Mouse (Mus musculus) thymus, adult 2 months (tissue): ENCODE data around the gene Ankrd44. TPM values are rescaled to one million over a fixed set of nuclear protein-coding genes. Genes with fewer than 3 reads are reported as not detected.

Source experiments
- DNase-seq: peaks from one replicate; pipeline ENCODE4 v3.0.0; 2021
- H3K27ac ChIP-seq: fragments of 200-500 bp; 2 replicates; pipeline ENCODE4 v1.5.1; 2012; ENCODE audit warnings: low read length, control low read depth; ENCODE audit not compliant: control insufficient read depth, insufficient read depth
- H3K27me3 ChIP-seq: fragments of 200-500 bp; 2 replicates; pipeline ENCODE4 v1.6.1; 2012; ENCODE audit warnings: mild to moderate bottlenecking, low read length, moderate library complexity, mixed read lengths; ENCODE audit not compliant: control insufficient read depth, insufficient read depth
- H3K36me3 ChIP-seq: fragments of 200-500 bp; 2 replicates; pipeline ENCODE4 v1.6.1; 2012; ENCODE audit warnings: mild to moderate bottlenecking, low read length, moderate library complexity; ENCODE audit not compliant: control insufficient read depth, insufficient read depth
- H3K4me1 ChIP-seq: fragments of 200-500 bp; replicated peaks from 2 replicates; pipeline ENCODE4 v1.6.1; 2012; ENCODE audit warnings: low read length; ENCODE audit not compliant: control insufficient read depth, insufficient read depth
- H3K4me3 ChIP-seq: fragments of 200-500 bp; 2 replicates; pipeline ENCODE4 v1.5.1; 2012; ENCODE audit warnings: mild to moderate bottlenecking, low read length, control low read depth, moderate library complexity; ENCODE audit not compliant: control insufficient read depth, insufficient read depth
- CTCF ChIP-seq: fragments of 200-500 bp; IDR thresholded peaks from 2 replicates; pipeline ENCODE4 v1.5.1; 2012; ENCODE audit warnings: mild to moderate bottlenecking, control low read depth, low read length, moderate library complexity, borderline replicate concordance; ENCODE audit not compliant: control insufficient read depth, poor library complexity, insufficient read depth; ENCODE audit errors: extremely low read depth
- POLR2A ChIP-seq: fragments of 200-500 bp; IDR thresholded peaks from 2 replicates; pipeline ENCODE4 v1.6.1; 2012; ENCODE audit warnings: mild to moderate bottlenecking, low read length, control low read depth, moderate library complexity; ENCODE audit not compliant: control insufficient read depth, poor library complexity, insufficient read depth; ENCODE audit errors: extremely low read depth
- WGBS: fragments of 180-500 bp; shearing (Covaris S2); methylation state at CpG from one replicate; pipeline ENCODE4 v1.1.7; 2018; 5-methylcytosine and 5-hydroxymethylcytosine counted together
- polyA plus RNA-seq: library from polyadenylated mRNA; depleted of rRNA; stranded (reverse); fragments of >200 nt; gene quantifications from 2 replicates; pipeline ENCODE4 v1.2.3, GENCODE M21; 2012

Ankrd44 gene
- polyA plus RNA-seq, 1 experiment = 92.9 TPM

DNA sequence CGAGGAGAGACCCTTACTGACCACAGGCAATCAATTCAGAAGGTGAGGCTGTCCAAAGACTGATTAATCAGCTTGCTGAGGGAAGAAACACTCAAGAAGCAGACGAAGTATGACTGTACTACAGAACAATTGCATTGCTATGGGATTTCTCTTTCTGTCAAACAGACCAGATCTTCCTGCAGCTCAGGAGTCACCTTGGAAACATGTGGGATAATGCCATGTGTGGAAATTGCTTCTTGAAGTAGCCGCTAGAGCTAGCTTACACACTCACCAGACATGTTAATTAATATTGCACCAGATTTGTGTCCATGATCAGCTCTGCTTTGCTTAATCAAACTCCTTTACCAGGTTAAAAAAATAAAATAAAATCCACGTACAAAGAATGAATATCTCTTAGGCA is 137.8 kb downstream of the Ankrd44 start:
- no peak for DNase-seq
- Histone ChIP-seq H3K27ac (no peak overlapping the region), H3K27me3 (no peaks in the 10 kb centered on the region), H3K4me1 (no peaks in the 10 kb centered on the region), H3K36me3 (peaks cover 4% of the 10 kb centered on the region), H3K4me3 (no peak overlapping the region)
- TF ChIP-seq CTCF (no peak), POLR2A (no peak)
- WGBS = 98% methylated on average over 4 of the region's 4 CpGs

DNA sequence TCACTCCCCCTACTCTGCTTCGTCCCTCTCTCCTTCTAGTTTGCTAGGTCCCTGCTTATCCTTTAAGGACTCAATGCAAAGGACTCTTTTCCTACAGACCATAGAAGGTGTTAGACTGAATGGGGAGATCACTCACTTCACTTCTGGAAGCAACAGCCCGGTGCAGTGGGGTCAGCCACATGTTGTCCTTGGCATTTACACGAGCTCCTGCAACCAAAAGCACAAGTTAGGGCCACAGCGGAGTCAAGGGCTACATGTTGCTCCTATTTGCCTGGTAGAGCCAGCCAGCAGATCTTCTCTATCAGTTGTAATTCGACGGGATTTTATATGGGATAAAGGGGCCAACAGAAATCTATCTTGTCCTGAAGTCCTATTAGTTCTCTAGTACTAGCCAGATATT is 148.0 kb downstream of the Ankrd44 start:
- H3K4me3 ChIP-seq = no peak overlapping the region
- DNase-seq = no peak
- WGBS = 97% methylated on average over 6 of the region's 6 CpGs
- TF ChIP-seq POLR2A = no peak
- TF ChIP-seq CTCF = no peak
- H3K27ac ChIP-seq = no peak overlapping the region
- no peaks in the 10 kb centered on the region for H3K4me1 ChIP-seq
- H3K27me3 ChIP-seq = no peaks in the 10 kb centered on the region
- no peaks in the 10 kb centered on the region for H3K36me3 ChIP-seq

- DNase-seq = no peak
- TF ChIP-seq CTCF (no peak), POLR2A (no peak)
- H3K27me3 ChIP-seq = no peaks in the 10 kb centered on the region
- 90% methylated on average over 6 of the region's 6 CpGs for WGBS
- H3K4me3 ChIP-seq = no peak overlapping the region
- no peaks in the 10 kb centered on the region for H3K36me3 ChIP-seq
- no peaks in the 10 kb centered on the region for H3K4me1 ChIP-seq
- no peak overlapping the region for H3K27ac ChIP-seq
Measured at GRCm38 (mm10) chr1:54777104-54777503, 149.1 kb downstream of the Ankrd44 start.

DNA sequence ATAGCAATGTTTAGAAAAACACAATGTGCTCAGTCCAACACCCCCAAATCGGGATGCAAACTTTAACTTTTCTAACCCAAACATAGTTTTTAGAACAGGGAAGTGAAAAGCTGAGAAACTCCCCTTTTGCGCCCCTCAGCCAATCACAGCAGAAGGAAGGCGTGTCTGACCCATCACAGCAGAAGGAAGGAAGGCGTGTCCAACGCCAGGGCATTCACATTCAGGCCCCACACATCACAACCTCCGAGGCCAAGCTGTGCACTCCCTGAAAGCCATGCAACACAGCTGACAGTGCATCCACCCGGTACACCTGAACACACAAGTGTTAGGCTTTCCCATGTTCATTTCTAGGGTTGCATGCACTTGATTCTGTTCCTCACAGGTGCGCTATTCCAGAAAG is 150.1 kb downstream of the Ankrd44 start:
- Histone ChIP-seq H3K4me1 (no peaks in the 10 kb centered on the region), H3K27ac (no peak overlapping the region), H3K36me3 (no peaks in the 10 kb centered on the region), H3K4me3 (no peak overlapping the region), H3K27me3 (no peaks in the 10 kb centered on the region)
- WGBS = 89% methylated on average over 8 of the region's 8 CpGs
- no peak for DNase-seq
- no peak for TF ChIP-seq CTCF
- TF ChIP-seq POLR2A = no peak

DNA sequence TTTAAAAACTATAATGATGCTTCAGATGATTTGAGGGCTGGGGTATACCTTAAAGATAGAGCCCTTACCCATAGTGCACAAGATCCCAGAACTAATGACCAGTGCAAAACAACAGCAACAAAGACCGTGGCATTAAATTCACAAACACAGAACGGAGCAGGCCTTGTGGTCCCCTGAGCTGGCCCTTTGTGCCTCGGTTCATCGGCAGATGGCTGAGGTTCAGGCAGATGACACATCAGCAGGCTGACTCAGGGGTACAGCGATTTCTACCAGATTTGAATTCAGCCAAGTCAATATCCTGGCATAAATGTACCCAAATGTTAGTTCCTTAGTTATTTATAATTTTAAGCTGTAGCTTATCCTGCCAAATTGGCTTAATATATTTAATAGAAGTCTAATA is 153.3 kb downstream of the Ankrd44 start:
- no peaks in the 10 kb centered on the region for H3K36me3 ChIP-seq
- no peaks in the 10 kb centered on the region for H3K4me1 ChIP-seq
- 94% methylated on average over 5 of the region's 5 CpGs for WGBS
- H3K4me3 ChIP-seq = no peak overlapping the region
- TF ChIP-seq POLR2A (no peak), CTCF (no peak)
- no peak for DNase-seq
- no peaks in the 10 kb centered on the region for H3K27me3 ChIP-seq
- H3K27ac ChIP-seq = no peak overlapping the region

DNA sequence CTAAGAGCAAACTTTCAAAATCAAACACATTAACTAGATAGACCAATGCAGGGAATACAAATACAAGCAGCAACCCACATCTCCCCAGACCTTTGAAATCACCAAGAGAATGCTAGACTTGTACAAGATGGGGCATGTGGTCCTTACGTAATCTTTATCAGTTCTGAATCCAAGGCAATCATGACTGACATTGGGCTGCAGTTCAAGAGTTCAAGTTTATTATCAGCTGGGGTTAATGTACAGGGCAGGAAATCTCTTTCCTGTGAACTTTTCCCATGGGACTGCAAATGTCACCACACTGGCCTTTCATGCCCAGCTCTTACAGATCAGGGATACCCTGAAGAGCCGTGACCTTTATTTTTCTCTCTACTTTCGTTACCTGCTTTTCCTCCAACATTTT is 154.7 kb downstream of the Ankrd44 start:
- no peak for DNase-seq
- H3K27ac ChIP-seq = no peak overlapping the region
- WGBS = 98% methylated on average over 3 of the region's 3 CpGs

DNA sequence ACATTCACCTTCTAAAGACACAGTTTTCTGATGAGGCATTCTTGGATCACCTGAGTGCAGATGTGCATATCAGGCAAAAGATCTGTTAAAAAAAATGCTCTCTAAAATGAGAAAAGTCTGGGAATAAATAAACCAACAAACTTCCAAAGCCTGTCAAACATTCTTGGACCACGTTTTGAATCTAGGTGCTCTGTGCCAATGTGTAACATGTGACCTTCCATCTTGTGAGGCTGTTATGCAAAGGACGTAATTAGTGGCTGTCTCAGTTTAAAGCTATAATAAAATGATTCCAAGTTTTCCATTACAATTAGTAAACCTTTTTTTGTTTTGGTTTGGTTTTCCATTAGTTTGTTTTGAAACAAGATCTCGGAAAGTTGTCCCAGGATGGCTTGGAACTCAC is 159.0 kb downstream of the Ankrd44 start:
- WGBS = 94% methylated on average over 3 of the region's 3 CpGs
- H3K36me3 ChIP-seq = peaks cover 25% of the 10 kb centered on the region
- H3K4me1 ChIP-seq = no peaks in the 10 kb centered on the region
- no peaks in the 10 kb centered on the region for H3K27me3 ChIP-seq
- H3K27ac ChIP-seq = no peak overlapping the region
- no peak overlapping the region for H3K4me3 ChIP-seq
- TF ChIP-seq POLR2A (no peak), CTCF (no peak)
- DNase-seq = no peak

More for the DNA sequence above, 154.7 kb downstream of the Ankrd44 start:
- Histone ChIP-seq H3K27me3 (no peaks in the 10 kb centered on the region), H3K4me3 (no peak overlapping the region), H3K4me1 (no peaks in the 10 kb centered on the region), H3K36me3 (peaks cover 5% of the 10 kb centered on the region; the same call in 1 of the 2 replicates)
- TF ChIP-seq POLR2A = no peak
- TF ChIP-seq CTCF = no peak
